Mouse (Mus musculus) forebrain, embryonic 16.5 days (tissue): ENCODE measurements around the gene Pip5kl1. TPM values are rescaled to one million over a fixed set of nuclear protein-coding genes. Genes with fewer than 3 reads are reported as not detected.

Experiments
- ATAC-seq: fragments of 200-750 bp; cut with Nextera tagmentation; 2 replicates; pipeline ENCODE4 v1.8.0; 2017; ENCODE audit warnings: mild to moderate bottlenecking, moderate library complexity
- H3K27ac ChIP-seq: fragments of 300-500 bp; sonication (generic); 2 replicates; pipeline ENCODE4 v1.5.1; 2014; ENCODE audit warnings: low read length, control low read depth
- H3K27me3 ChIP-seq: fragments of 300-500 bp; sonication (generic); replicated peaks from 2 replicates; pipeline ENCODE4 v1.6.1; 2014; ENCODE audit warnings: low read length; ENCODE audit not compliant: control insufficient read depth, insufficient read depth
- H3K36me3 ChIP-seq: fragments of 300-500 bp; sonication (generic); 2 replicates; pipeline ENCODE4 v1.6.1; 2014; ENCODE audit not compliant: control insufficient read depth, insufficient read depth
- H3K4me1 ChIP-seq: fragments of 300-500 bp; sonication (generic); replicated peaks from 2 replicates; pipeline ENCODE4 v1.6.1; 2014; ENCODE audit warnings: low read length; ENCODE audit not compliant: control insufficient read depth, insufficient read depth
- H3K4me2 ChIP-seq: fragments of 300-500 bp; sonication (generic); 2 replicates; pipeline ENCODE4 v1.6.1; 2014; ENCODE audit warnings: mild to moderate bottlenecking, low read length, control low read depth
- H3K4me3 ChIP-seq: fragments of 300-500 bp; sonication (generic); replicated peaks from 2 replicates; pipeline ENCODE4 v1.5.1; 2014; ENCODE audit warnings: mild to moderate bottlenecking, low read length, control low read depth
- H3K9ac ChIP-seq: fragments of 300-500 bp; sonication (generic); replicated peaks from 2 replicates; pipeline ENCODE4 v1.6.1; 2014; ENCODE audit warnings: low read depth, low read length, control low read depth
- H3K9me3 ChIP-seq: fragments of 300-500 bp; sonication (generic); 2 replicates; pipeline ENCODE4 v1.6.1; 2016; ENCODE audit warnings: low read length; ENCODE audit not compliant: control insufficient read depth
- WGBS: fragments of 180-500 bp; shearing (Covaris S2); extraction: QIAGEN DNeasy Blood & Tissue Kit; methylation state at CpG from one replicate; pipeline ENCODE4 v1.1.7; 2014; 5-methylcytosine and 5-hydroxymethylcytosine counted together
- polyA plus RNA-seq: library from polyadenylated mRNA; unstranded; fragments of >200 nt; fragmentation: Nextera tagmentation; extraction: Ambion mirVana; gene quantifications from 2 replicates; pipeline ENCODE4 v1.2.1, GENCODE M21; 2015

Pip5kl1 gene
- polyA plus RNA-seq, 1 experiment from 2014 or later = 6.8 TPM

DNA sequence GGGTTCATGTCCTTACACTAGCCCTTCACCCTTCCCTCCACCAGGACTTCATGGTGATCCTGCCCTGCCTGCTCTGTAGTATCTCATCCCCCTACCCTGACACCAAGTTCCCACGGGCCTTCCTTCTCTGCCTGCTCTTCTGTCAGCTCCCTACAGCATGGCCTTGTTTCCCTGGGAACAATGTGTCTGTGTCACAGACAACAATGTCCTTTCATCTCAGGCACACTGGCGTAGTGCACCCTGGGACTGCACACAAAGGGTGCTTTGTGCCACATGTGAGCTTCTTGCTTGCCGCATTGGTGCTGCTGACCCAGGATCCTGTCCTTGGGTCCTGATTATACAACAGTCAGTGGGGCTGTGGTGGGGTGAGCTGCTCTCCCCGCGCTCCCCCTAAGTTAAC lies 15.0 kb upstream of the Pip5kl1 start:
- Histone ChIP-seq H3K9ac (peak overlapping the region; percentile 48), H3K27me3 (no peaks in the 10 kb centered on the region), H3K27ac (peak overlapping the region; percentile 56), H3K9me3 (no peaks in the 10 kb centered on the region), H3K36me3 (peaks cover 5% of the 10 kb centered on the region), H3K4me3 (no peak overlapping the region), H3K4me2 (no peak overlapping the region), H3K4me1 (peaks cover 11% of the 10 kb centered on the region)
- peak; percentile 79 for ATAC-seq
- 1% methylated on average over 5 of the region's 5 CpGs for WGBS

DNA sequence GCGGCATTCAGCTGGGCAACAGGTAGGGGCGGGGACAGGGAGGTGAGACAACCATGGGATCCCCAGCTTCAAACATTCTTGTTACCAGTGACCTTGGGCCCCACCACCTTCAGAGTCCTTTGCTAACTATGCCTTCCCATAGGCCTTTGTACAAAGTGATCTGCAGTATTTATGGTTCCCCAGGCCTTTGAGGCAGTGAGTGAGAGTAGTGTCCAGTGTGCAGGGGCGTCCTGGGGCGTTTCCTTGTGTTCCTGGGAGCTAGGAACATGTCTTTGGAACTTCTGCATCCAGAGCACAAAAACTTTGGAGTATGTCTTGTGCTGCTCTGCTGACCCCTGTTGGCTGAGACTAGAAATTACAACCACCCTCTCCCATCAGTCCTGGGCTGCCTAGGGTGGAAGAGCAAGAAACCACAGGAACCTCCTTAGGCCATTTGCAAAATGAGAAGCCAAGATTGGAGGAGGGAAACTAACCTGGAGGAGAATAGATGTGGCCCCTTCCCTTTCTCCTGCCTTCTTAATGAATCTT lies 8.0 kb upstream of the Pip5kl1 start:
- Histone ChIP-seq H3K27me3 (no peaks in the 10 kb centered on the region), H3K9me3 (no peaks in the 10 kb centered on the region), H3K4me1 (peaks cover 5% of the 10 kb centered on the region), H3K9ac (no peak overlapping the region), H3K4me3 (no peak overlapping the region), H3K27ac (no peak overlapping the region), H3K36me3 (peaks cover 11% of the 10 kb centered on the region), H3K4me2 (no peak overlapping the region)
- WGBS = 42% methylated on average over 4 of the region's 4 CpGs
- no peak for ATAC-seq

DNA sequence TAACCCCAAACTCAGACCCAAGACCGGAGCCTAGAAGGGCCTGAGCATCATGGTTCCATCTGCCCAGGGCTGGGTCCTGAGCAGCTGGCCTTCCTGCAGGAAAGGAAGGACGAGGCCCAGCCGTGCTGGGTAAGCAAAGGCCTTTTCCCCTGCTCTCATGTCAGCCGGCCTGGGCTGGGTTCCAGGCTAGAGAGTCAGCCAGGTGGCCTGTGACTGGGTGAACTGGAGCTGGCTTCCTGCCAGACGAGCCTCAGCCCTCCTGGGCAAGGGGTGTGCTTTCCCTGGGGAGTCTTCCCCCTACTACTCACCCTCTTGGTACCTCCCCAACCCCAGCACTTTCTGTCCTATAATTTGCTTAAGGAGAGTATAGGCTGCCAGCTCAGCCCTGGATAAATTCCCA lies 6.4 kb upstream of the Pip5kl1 start:
- no peak overlapping the region for H3K4me2 ChIP-seq
- no peak for ATAC-seq
- peaks cover 11% of the 10 kb centered on the region for H3K36me3 ChIP-seq
- H3K4me3 ChIP-seq = no peak overlapping the region
- H3K4me1 ChIP-seq = peaks cover 13% of the 10 kb centered on the region
- no peaks in the 10 kb centered on the region for H3K9me3 ChIP-seq
- H3K27ac ChIP-seq = no peak overlapping the region
- no peak overlapping the region for H3K9ac ChIP-seq
- H3K27me3 ChIP-seq = no peaks in the 10 kb centered on the region
- 58% methylated on average over 5 of the region's 5 CpGs for WGBS

- no peak for ATAC-seq
- H3K9me3 ChIP-seq = no peaks in the 10 kb centered on the region
- peaks cover 8% of the 10 kb centered on the region; the same call in 1 of the 2 replicates for H3K36me3 ChIP-seq
- H3K27me3 ChIP-seq = no peaks in the 10 kb centered on the region
- 82% methylated on average over 3 of the region's 3 CpGs for WGBS
- no peak overlapping the region for H3K4me3 ChIP-seq
- H3K4me1 ChIP-seq = peaks cover 13% of the 10 kb centered on the region
- H3K4me2 ChIP-seq = no peak overlapping the region
- no peak overlapping the region for H3K9ac ChIP-seq
- no peak overlapping the region for H3K27ac ChIP-seq
Measured at GRCm38 (mm10) chr2:32568941-32569340, 5.7 kb upstream of the Pip5kl1 start.

DNA sequence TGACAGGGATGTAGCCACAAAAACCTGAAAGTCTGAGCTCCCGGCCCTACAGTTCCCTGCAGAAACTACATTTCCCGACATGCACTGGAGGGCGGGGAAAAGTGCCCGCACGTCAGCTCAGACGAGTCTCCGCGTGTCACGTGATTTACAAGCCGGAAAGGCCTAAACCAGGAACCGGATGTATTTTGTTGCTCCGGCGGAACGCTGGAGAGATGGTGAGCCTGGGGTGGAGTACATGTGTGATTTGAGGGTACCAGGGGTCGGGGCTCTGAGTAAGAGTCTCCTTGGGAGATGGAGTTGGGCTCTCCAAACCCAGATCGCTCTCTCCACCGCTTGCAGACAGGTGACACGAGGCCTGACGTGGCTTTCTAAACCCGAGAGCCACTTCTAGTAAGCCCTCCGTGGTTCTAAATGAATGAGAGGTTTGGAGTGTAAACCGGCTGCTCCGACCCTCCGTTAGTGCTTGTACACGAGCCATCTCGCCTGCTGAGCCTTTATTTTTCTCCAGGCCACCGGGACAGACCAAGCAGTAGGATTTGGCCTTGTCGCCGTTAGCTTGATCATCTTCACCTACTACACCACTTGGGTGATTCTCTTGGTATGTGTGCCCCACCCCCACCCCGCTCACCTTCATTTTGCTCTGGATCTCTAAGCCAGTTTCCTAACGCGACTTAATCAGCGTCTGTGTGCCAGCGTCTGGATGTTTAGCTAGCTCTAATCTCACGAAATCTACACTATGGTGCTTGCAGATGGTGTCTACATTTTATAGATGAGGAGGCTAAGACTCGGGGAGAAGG lies 3.7 kb upstream of the Pip5kl1 start, which contains the start of gene Dpm2:
Dpm2 (plus strand) TSS at position 161 of the 797 bp plus-strand sequence.
- Histone ChIP-seq H3K36me3 (peaks cover 6% of the 10 kb centered on the region; the same call in 1 of the 2 replicates), H3K27ac (no peak within 1 kb of the TSS), H3K9me3 (no peaks in the 10 kb centered on the region), H3K4me3 (peak within 1 kb of the TSS; percentile 58), H3K4me1 (peaks cover 19% of the 10 kb centered on the region), H3K27me3 (no peaks in the 10 kb centered on the region), H3K9ac (peak within 1 kb of the TSS; percentile 57), H3K4me2 (peak within 1 kb of the TSS; percentile 89)
- ATAC-seq = peak; percentile 86
- 2% methylated on average over 36 of the region's 36 CpGs for WGBS

- peaks cover 6% of the 10 kb centered on the region; the same call in 1 of the 2 replicates for H3K36me3 ChIP-seq
- H3K4me1 ChIP-seq = peaks cover 19% of the 10 kb centered on the region
- no peak overlapping the region for H3K27ac ChIP-seq
- ATAC-seq = no peak
- no peaks in the 10 kb centered on the region for H3K27me3 ChIP-seq
- no peak overlapping the region for H3K4me3 ChIP-seq
- no peak overlapping the region for H3K4me2 ChIP-seq
- no peaks in the 10 kb centered on the region for H3K9me3 ChIP-seq
- no peak overlapping the region for H3K9ac ChIP-seq
- 88% methylated on average over 11 of the region's 11 CpGs for WGBS
Measured at GRCm38 (mm10) chr2:32572196-32572595, 2.4 kb upstream of the Pip5kl1 start.

DNA sequence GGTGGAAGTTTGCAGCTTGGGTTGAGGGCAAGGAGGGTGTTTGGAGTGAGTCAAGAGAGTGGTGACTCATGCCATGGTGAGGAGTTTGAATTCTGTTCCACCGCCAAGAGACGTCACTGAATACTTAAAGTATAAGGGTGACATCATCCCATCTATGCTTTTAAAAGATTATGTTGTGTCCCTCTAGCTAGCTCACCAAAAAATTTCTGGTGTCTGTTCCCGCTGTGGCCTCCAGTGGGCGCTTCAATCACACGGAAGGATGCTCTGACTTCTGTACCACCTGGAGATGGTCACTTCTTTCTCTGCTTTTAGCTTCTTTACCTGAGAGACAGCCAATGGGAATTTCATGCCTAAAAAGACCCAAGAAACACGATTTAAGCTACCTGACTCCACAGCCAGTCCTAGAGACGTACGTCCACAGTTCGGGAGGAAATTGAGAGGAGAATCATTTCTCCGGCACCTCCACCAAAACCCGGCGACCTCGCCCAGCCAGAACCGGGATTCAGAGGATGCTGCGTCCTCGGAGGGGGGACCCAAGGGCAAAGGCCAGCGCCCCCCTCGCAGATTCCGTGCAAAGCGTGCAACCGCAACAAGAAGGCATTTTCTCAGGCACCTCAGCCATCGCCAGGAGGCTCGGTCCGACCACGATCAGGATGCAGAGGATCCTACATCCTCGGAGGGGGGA lies 446 bp downstream of the Pip5kl1 start:
- H3K36me3 ChIP-seq = no peaks in the 10 kb centered on the region
- peak; percentile 34; the same call in 1 of the 2 replicates for ATAC-seq
- peak overlapping the region; percentile 63 for H3K9ac ChIP-seq
- H3K9me3 ChIP-seq = no peaks in the 10 kb centered on the region
- peaks cover 8% of the 10 kb centered on the region; the same call in 1 of the 2 replicates for H3K27me3 ChIP-seq
- peaks cover 19% of the 10 kb centered on the region for H3K4me1 ChIP-seq
- H3K4me3 ChIP-seq = peak overlapping the region; percentile 59
- peak overlapping the region; percentile 99 for H3K4me2 ChIP-seq
- no peak overlapping the region for H3K27ac ChIP-seq
- under 1% methylated on average over 26 of the region's 26 CpGs for WGBS

GRCm38 (mm10) chr2:32575586-32576160 lies 1.1 kb downstream of the Pip5kl1 start, which contains the start of gene 9430097D07Rik:
Gene 9430097D07Rik, minus strand, starts transcription at chr2:32575684.
- peaks cover 8% of the 10 kb centered on the region; the same call in 1 of the 2 replicates for H3K27me3 ChIP-seq
- peak within 1 kb of the TSS; percentile 99 for H3K4me2 ChIP-seq
- peaks cover 19% of the 10 kb centered on the region for H3K4me1 ChIP-seq
- no peaks in the 10 kb centered on the region for H3K36me3 ChIP-seq
- peak; percentile 82 for ATAC-seq
- H3K27ac ChIP-seq = no peak within 1 kb of the TSS
- H3K4me3 ChIP-seq = peak within 1 kb of the TSS; percentile 59
- no peaks in the 10 kb centered on the region for H3K9me3 ChIP-seq
- peak within 1 kb of the TSS; percentile 63 for H3K9ac ChIP-seq
- 3% methylated on average over 28 of the region's 28 CpGs for WGBS

DNA sequence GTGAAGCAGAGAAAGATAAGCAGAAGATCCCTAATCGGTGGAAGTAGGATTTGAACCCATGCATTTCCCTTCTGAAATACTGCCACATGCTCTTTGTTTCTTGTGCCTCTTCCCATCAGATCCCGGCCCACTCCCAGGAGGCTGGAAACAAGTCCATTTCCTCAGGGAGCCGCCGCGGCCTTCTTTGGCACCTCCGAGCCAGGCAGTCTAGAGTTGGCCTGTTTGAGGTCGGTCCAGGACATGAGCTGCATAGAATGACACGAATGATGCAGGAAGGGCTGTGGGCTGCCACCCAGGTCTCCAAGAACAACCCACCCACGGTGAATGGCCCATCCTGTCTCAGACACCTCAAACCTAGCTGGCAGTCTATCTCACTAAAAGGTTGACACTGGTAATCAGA lies 1.9 kb downstream of the Pip5kl1 start:
- H3K27ac ChIP-seq = no peak overlapping the region
- no peak overlapping the region for H3K4me3 ChIP-seq
- H3K36me3 ChIP-seq = no peaks in the 10 kb centered on the region
- H3K27me3 ChIP-seq = peaks cover 8% of the 10 kb centered on the region; the same call in 1 of the 2 replicates
- whole genome bisulfite sequencing = 87% methylated on average over 9 of the region's 9 CpGs
- no peak overlapping the region for H3K4me2 ChIP-seq
- no peaks in the 10 kb centered on the region for H3K9me3 ChIP-seq
- ATAC-seq = no peak
- H3K9ac ChIP-seq = no peak overlapping the region
- peaks cover 14% of the 10 kb centered on the region for H3K4me1 ChIP-seq
